Mouse (Mus musculus): ENCODE results near the gene Dusp5. TPM values are rescaled to one million over a fixed set of nuclear protein-coding genes. Genes with fewer than 3 reads are reported as not detected.

The Dusp5 gene
- polyA plus RNA-seq, 1 experiment from 2014 or later = 5.0 TPM

DNA sequence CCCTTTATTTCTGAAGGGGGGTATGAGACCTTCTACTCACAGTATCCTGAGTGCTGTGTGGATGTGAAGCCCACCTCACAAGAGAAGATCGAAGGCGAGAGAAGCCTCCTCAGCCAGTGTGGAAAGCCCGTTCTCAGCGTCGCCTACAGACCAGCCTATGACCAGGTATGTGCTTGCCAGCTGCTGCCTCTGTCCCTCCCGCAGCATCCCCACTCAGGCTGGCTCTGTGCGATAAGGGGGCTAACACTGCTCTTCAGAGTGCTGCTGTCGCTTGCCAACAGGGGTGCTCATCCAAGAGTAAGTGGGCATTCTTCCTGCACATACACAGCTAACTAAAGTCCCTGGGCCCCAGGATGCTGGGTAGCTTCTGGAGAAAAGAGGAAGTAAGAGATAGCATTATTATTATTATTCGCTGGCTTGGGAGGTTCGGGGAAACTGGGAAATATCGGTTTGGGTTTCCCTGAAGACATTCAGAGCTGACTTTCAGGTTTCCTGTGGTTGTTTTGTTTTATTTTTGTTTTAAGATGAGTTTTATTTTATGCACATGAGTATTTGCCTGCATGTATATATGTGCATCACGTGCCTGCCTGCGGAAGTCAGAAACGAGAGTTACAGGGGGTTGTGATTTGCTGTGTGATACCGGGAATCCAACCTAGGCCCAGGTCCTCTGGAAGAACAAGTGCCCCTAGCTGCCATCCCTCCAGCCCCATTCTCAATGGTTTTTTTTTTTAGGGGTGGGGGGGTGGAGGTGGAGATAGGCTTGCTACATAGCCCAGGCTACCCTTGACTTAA is 5.1 kb downstream of the Dusp5 start:
- Histone ChIP-seq H3K27ac (ENCODE audit: low read depth, low read length) (no peak overlapping the region), H3K4me1 (ENCODE audit: control insufficient read depth, insufficient read depth, low read length) (peaks cover 10% of the 10 kb centered on the region), H3K4me3 (ENCODE audit: low read depth, low read length) (no peak overlapping the region), H3K4me2 (ENCODE audit: low read depth) (no peak overlapping the region), H3K9me3 (ENCODE audit: control insufficient read depth, low read length) (no peaks in the 10 kb centered on the region), H3K27me3 (ENCODE audit: control insufficient read depth, insufficient read depth, low read length) (no peaks in the 10 kb centered on the region), H3K9ac (ENCODE audit: low read length) (no peak overlapping the region), H3K36me3 (ENCODE audit: control insufficient read depth, insufficient read depth, low read length) (no peaks in the 10 kb centered on the region)
- WGBS = 93% methylated on average over 15 of the region's 15 CpGs
- no peak for ATAC-seq (ENCODE audit: insufficient read depth, low FRiP score, low TSS enrichment)
- no peak for DNase-seq (ENCODE audit: low spot score)

DNA sequence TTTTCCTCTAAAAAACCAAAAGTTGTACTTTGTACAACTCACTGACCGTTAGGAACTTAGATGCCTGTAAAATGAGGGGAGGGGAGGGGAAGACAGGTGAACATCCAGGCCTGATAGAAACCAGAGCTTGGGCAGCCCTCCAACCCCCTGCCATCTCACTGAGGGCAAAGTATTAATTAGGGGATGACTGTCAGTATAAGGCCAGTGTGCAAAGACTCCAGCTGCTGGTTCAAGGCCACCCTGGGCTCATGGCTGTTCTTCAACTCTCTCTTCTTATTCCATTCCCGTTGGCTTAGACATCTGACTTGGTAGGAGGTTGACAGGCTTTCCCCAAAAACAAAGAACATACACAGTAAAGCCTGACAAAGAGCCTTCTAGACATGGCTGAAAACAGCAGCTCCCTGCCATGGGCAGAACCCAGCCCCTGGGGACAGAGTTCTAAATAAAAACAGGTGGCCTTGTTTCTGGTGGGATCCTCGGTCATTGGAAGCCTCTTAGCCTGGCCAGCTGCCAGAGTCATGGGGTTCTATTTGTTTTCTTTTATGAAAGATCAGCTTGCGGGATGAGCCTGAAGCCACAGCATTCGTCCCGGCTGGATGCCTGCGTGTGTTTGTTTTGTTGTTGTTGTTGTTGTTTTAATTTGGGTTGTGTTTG is 6.0 kb downstream of the Dusp5 start:
- Histone ChIP-seq H3K27ac (ENCODE audit: low read depth, low read length) (no peak overlapping the region), H3K9me3 (ENCODE audit: control insufficient read depth, low read length) (no peaks in the 10 kb centered on the region), H3K9ac (ENCODE audit: low read length) (no peak overlapping the region), H3K27me3 (ENCODE audit: control insufficient read depth, insufficient read depth, low read length) (no peaks in the 10 kb centered on the region), H3K4me1 (ENCODE audit: control insufficient read depth, insufficient read depth, low read length) (peaks cover 4% of the 10 kb centered on the region), H3K4me2 (ENCODE audit: low read depth) (no peak overlapping the region), H3K4me3 (ENCODE audit: low read depth, low read length) (no peak overlapping the region), H3K36me3 (ENCODE audit: control insufficient read depth, insufficient read depth, low read length) (no peaks in the 10 kb centered on the region)
- ATAC-seq (ENCODE audit: insufficient read depth, low FRiP score, low TSS enrichment) (no peak), DNase-seq (ENCODE audit: low spot score) (no peak)
- WGBS = 72% methylated on average over 7 of the region's 7 CpGs

- no peak overlapping the region for H3K27ac ChIP-seq (ENCODE audit: low read depth, low read length)
Observed at GRCm38 (mm10) chr19:53535421-53535820, 6.5 kb downstream of the Dusp5 start.

DNA sequence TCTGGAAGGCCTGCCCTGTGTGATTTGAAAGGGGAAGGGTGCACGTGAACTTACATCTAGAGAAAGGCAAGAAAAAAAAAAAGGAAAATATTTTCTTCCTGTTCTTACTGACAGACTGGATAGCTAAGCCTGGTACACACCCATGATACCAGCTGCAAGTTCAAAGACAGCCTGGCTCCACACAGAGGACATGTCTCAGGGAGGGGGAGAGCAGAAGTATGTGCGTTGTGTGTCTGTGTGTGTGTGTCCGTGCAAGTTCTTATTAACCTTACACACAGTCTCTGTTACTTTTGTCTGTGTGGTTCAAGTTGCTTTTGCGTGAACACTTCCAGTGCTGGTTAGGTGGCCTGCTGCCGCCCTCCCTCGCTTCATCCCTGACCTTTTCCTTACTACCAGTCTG is 7.3 kb downstream of the Dusp5 start:
- H3K9me3 ChIP-seq (ENCODE audit: control insufficient read depth, low read length) = no peaks in the 10 kb centered on the region
- no peak overlapping the region for H3K4me2 ChIP-seq (ENCODE audit: low read depth)
- WGBS = 93% methylated on average over 6 of the region's 6 CpGs
- DNase-seq (ENCODE audit: low spot score) (no peak), ATAC-seq (ENCODE audit: insufficient read depth, low FRiP score, low TSS enrichment) (no peak)
- H3K27ac ChIP-seq (ENCODE audit: low read depth, low read length) = no peak overlapping the region
- H3K27me3 ChIP-seq (ENCODE audit: control insufficient read depth, insufficient read depth, low read length) = no peaks in the 10 kb centered on the region
- no peak overlapping the region for H3K9ac ChIP-seq (ENCODE audit: low read length)
- H3K4me3 ChIP-seq (ENCODE audit: low read depth, low read length) = no peak overlapping the region
- H3K4me1 ChIP-seq (ENCODE audit: control insufficient read depth, insufficient read depth, low read length) = peaks cover 4% of the 10 kb centered on the region; the same call in 1 of the 2 replicates
- H3K36me3 ChIP-seq (ENCODE audit: control insufficient read depth, insufficient read depth, low read length) = no peaks in the 10 kb centered on the region; the same call in 1 of the 2 replicates

More at GRCm38 (mm10) chr19:53535421-53535820, 6.5 kb downstream of the Dusp5 start:
- H3K36me3 ChIP-seq (ENCODE audit: control insufficient read depth, insufficient read depth, low read length) = no peaks in the 10 kb centered on the region
- no peak overlapping the region for H3K4me2 ChIP-seq (ENCODE audit: low read depth)
- DNase-seq (ENCODE audit: low spot score) (no peak), ATAC-seq (ENCODE audit: insufficient read depth, low FRiP score, low TSS enrichment) (no peak)
- H3K9me3 ChIP-seq (ENCODE audit: control insufficient read depth, low read length) = no peaks in the 10 kb centered on the region
- no peak overlapping the region for H3K9ac ChIP-seq (ENCODE audit: low read length)
- no peak overlapping the region for H3K4me3 ChIP-seq (ENCODE audit: low read depth, low read length)
- no peaks in the 10 kb centered on the region for H3K27me3 ChIP-seq (ENCODE audit: control insufficient read depth, insufficient read depth, low read length)
- WGBS = 83% methylated on average over 6 of the region's 6 CpGs
- peaks cover 4% of the 10 kb centered on the region; the same call in 1 of the 2 replicates for H3K4me1 ChIP-seq (ENCODE audit: control insufficient read depth, insufficient read depth, low read length)

DNA sequence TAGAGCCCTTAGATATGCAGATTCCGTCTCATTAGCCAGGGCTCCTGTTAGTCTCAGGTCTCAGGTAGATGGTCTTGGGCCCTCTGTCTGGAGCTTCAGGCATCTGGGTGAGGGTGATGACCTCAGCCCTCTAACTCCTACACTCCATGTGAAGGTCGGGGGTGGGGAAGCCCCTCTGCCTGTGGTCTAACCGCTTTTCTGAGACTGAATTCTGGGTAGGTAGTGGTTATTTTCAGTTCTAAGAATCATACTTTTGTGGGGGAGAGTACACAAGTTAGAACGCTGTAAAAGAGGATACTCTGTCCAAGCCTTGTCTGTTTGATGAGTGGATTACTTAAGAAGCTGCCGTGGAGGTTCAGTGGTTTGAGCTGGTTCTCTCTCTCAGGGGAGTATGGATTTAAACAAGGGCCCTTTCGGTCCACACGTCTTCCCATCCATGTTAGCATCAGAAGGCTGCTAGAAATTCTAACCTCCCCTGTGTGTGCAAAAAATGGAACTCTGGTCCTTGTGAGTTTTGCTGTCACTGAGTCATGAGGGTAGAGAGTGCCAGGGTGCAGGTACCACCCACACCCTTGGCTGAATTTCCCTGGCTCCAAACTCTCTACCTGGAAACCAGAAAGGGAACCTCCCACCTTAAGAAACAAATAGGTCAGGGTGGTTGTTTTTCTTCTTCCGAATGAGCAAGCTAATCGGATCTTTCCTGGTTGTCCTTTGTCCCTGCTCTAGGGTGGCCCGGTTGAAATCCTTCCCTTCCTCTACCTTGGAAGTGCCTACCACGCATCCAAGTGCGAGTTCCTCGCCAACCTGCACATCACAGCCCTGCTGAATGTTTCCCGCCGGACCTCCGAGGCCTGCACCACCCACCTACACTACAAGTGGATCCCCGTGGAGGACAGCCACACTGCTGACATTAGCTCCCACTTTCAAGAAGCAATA is 8.1 kb downstream of the Dusp5 start:
- WGBS = 84% methylated on average over 17 of the region's 17 CpGs
- no peak for ATAC-seq (ENCODE audit: insufficient read depth, low FRiP score, low TSS enrichment)
- no peaks in the 10 kb centered on the region; the same call in 1 of the 2 replicates for H3K36me3 ChIP-seq (ENCODE audit: control insufficient read depth, insufficient read depth, low read length)

DNA sequence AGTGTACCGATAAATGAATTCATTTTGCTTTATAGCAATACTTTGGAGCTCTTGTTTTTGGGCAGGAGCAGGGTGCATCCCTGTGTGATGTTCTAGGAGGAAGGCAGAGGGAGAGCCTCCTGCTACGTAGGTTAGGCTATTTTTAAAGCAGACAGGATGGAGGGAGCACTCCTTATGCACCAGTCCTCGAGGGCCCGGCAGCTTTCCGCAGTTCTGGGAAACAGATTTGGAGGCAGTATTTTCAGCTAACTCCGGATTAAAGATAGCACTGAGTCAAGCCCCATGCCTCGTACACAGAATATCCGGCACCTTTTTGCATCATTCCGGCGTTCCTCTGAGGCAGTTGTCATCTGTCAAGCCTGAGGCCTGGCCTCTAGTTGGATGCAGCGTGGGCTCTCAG is 9.1 kb downstream of the Dusp5 start:
- no peak overlapping the region for H3K4me2 ChIP-seq (ENCODE audit: low read depth)
- no peak overlapping the region for H3K9ac ChIP-seq (ENCODE audit: low read length)
- H3K36me3 ChIP-seq (ENCODE audit: control insufficient read depth, insufficient read depth, low read length) = no peaks in the 10 kb centered on the region; the same call in 1 of the 2 replicates
- no peak overlapping the region for H3K27ac ChIP-seq (ENCODE audit: low read depth, low read length)
- WGBS = 94% methylated on average over 11 of the region's 11 CpGs
- H3K4me1 ChIP-seq (ENCODE audit: control insufficient read depth, insufficient read depth, low read length) = no peaks in the 10 kb centered on the region
- H3K9me3 ChIP-seq (ENCODE audit: control insufficient read depth, low read length) = no peaks in the 10 kb centered on the region
- no peak overlapping the region for H3K4me3 ChIP-seq (ENCODE audit: low read depth, low read length)
- DNase-seq (ENCODE audit: low spot score) (no peak), ATAC-seq (ENCODE audit: insufficient read depth, low FRiP score, low TSS enrichment) (no peak)
- no peaks in the 10 kb centered on the region for H3K27me3 ChIP-seq (ENCODE audit: control insufficient read depth, insufficient read depth, low read length)

More for the DNA sequence above, 8.1 kb downstream of the Dusp5 start:
- Histone ChIP-seq H3K9ac (ENCODE audit: low read length) (no peak overlapping the region), H3K4me1 (ENCODE audit: control insufficient read depth, insufficient read depth, low read length) (peaks cover 2% of the 10 kb centered on the region; the same call in 1 of the 2 replicates), H3K27me3 (ENCODE audit: control insufficient read depth, insufficient read depth, low read length) (no peaks in the 10 kb centered on the region), H3K9me3 (ENCODE audit: control insufficient read depth, low read length) (no peaks in the 10 kb centered on the region), H3K4me2 (ENCODE audit: low read depth) (no peak overlapping the region), H3K4me3 (ENCODE audit: low read depth, low read length) (no peak overlapping the region), H3K27ac (ENCODE audit: low read depth, low read length) (no peak overlapping the region)
- DNase-seq (ENCODE audit: low spot score) = no peak

DNA sequence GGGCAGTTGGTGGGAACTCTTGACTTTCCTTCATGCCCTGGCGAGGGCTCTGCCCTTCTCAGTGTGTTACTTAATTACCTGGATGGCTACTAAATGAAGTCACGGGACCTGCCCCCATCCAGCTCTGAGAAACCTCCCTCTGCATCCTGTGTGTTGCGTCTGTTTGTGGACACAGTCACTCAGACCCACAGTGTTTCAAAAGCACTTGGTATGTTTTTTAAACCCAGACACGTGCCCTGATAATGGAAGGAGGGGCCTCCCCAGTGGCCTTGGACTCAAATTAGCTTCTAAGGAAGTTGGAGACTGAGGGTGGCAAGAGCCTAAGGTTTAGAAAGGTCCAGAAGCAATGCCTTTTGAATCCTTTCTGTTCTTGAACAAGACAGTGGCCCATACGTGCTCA is 9.9 kb downstream of the Dusp5 start:
- ATAC-seq (ENCODE audit: insufficient read depth, low FRiP score, low TSS enrichment) (no peak), DNase-seq (ENCODE audit: low spot score) (no peak)
- WGBS = 82% methylated on average over 5 of the region's 5 CpGs
- Histone ChIP-seq H3K4me2 (ENCODE audit: low read depth) (no peak overlapping the region), H3K4me3 (ENCODE audit: low read depth, low read length) (no peak overlapping the region), H3K36me3 (ENCODE audit: control insufficient read depth, insufficient read depth, low read length) (no peaks in the 10 kb centered on the region; the same call in 1 of the 2 replicates), H3K4me1 (ENCODE audit: control insufficient read depth, insufficient read depth, low read length) (no peaks in the 10 kb centered on the region), H3K27ac (ENCODE audit: low read depth, low read length) (no peak overlapping the region), H3K9me3 (ENCODE audit: control insufficient read depth, low read length) (no peaks in the 10 kb centered on the region), H3K9ac (ENCODE audit: low read length) (no peak overlapping the region), H3K27me3 (ENCODE audit: control insufficient read depth, insufficient read depth, low read length) (no peaks in the 10 kb centered on the region)

DNA sequence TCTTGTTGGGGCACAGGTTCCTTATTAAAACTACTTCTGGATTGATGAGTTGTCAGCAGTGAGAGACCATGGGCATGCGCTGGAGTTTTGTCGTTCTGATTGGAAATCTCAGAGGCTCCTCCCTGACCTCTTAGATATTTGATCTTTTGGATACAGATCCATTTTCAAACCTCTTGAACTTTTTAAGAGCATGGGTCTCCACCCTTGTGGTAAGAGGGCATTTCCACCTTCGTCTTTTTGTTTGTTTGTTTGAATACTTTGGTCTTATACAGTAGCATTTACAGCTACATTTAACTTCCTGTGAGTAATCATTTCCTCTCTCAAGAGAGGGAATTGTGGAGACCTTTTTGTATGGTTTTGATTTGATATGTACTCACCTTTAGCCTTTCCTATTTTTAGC is 10.4 kb downstream of the Dusp5 start:
- Histone ChIP-seq H3K36me3 (ENCODE audit: control insufficient read depth, insufficient read depth, low read length) (no peaks in the 10 kb centered on the region; the same call in 1 of the 2 replicates), H3K4me3 (ENCODE audit: low read depth, low read length) (no peak overlapping the region), H3K27ac (ENCODE audit: low read depth, low read length) (no peak overlapping the region), H3K9ac (ENCODE audit: low read length) (no peak overlapping the region), H3K4me1 (ENCODE audit: control insufficient read depth, insufficient read depth, low read length) (no peaks in the 10 kb centered on the region), H3K27me3 (ENCODE audit: control insufficient read depth, insufficient read depth, low read length) (no peaks in the 10 kb centered on the region), H3K9me3 (ENCODE audit: control insufficient read depth, low read length) (no peaks in the 10 kb centered on the region), H3K4me2 (ENCODE audit: low read depth) (no peak overlapping the region)
- 79% methylated on average over 3 of the region's 3 CpGs for WGBS
- ATAC-seq (ENCODE audit: insufficient read depth, low FRiP score, low TSS enrichment) (no peak), DNase-seq (ENCODE audit: low spot score) (no peak)

Measured in neural tube, embryonic 11.5 days (tissue).